Mouse (Mus musculus): Measurements from ENCODE around the gene Gm36864. TPM values are rescaled to one million over a fixed set of nuclear protein-coding genes. Genes with fewer than 3 reads are reported as not detected.

The Gm36864 gene
- total RNA-seq, 2 experiments from 2014 or later: not detected

DNA sequence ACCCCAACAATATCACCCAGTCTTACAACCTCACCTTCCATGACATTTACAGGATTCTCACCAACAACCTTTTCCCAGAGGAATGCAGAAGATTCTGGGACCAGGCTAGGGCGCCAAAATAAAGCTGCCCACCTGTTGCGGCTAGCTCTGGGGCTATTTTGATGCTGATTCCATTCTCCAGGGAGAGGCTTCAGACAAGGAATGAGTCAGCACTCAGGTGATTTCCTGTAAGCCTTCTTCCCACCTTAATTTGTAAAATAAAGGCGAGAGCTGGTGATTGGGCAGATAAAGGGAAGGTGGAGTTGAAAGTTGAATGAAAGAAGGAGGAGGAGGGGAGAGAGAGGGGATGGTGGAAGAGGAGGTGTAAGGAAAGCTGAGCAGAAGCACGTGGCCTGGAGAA, 55.4 kb downstream of the Gm36864 start:
- DNase-seq (ENCODE audit: low spot score in 2 of 2): no peak
- intact Hi-C loops (cut with DNase I): no loop called here

Other genes starting within 250 kb of the Gm36864 start
- gene Klk1b11, start 240.3 kb upstream of the Gm36864 start, total RNA-seq (2021): not detected
- not detected for gene Klk1b26, start 224.0 kb upstream of the Gm36864 start, total RNA-seq (2021)
- not detected for gene Klk1b27, start 183.9 kb upstream of the Gm36864 start, total RNA-seq (2021)
- not detected for gene Klk1b21, start 133.8 kb upstream of the Gm36864 start, total RNA-seq (2021)
- gene Klk1b22, start 123.5 kb upstream of the Gm36864 start, total RNA-seq (2021): not detected
- gene Klk1b16, start 99.4 kb upstream of the Gm36864 start, total RNA-seq (2021): not detected
- gene Klk1b24, start 47.9 kb upstream of the Gm36864 start, total RNA-seq (2021): not detected
- not detected for gene Klk1b3, start 38.0 kb upstream of the Gm36864 start, total RNA-seq (2021)
- not detected for gene Klk1b4, start 28.7 kb upstream of the Gm36864 start, total RNA-seq (2021)
- not detected for gene Klk1b5, start 20.2 kb upstream of the Gm36864 start, total RNA-seq (2021)
- not detected for gene Klk1, start 10.8 kb upstream of the Gm36864 start, total RNA-seq (2021)
- 1 to 10 TPM; 1.5 to 2.0 TPM for gene 1700028J19Rik, start 10.5 kb downstream of the Gm36864 start, total RNA-seq (2021)
- gene 2410002F23Rik, start 10.5 kb downstream of the Gm36864 start, total RNA-seq (2021): 10 to 100 TPM; 88.7 to 94.1 TPM
- gene Acp4, start 21.2 kb downstream of the Gm36864 start, total RNA-seq (2021): not detected
- not detected for gene Gm15517, start 25.3 kb downstream of the Gm36864 start, total RNA-seq (2021)
- gene Clec11a, start 70.7 kb downstream of the Gm36864 start, total RNA-seq (2021): 1 to 10 TPM; 2.6 to 3.6 TPM
- 100 to 1,000 TPM; 512 to 537 TPM for gene Shank1, start 74.1 kb downstream of the Gm36864 start, total RNA-seq (2021)
- gene Syt3, start 147.9 kb downstream of the Gm36864 start, total RNA-seq (2021): 10 to 100 TPM; 77.1 to 81.9 TPM
- 1 to 10 TPM; 2.3 TPM for gene 1700008O03Rik, start 149.6 kb downstream of the Gm36864 start, total RNA-seq (2021)
- 100 to 1,000 TPM; 269 to 330 TPM for gene Lrrc4b, start 192.8 kb downstream of the Gm36864 start, total RNA-seq (2021)
- 10 to 100 TPM; 11.2 to 13.4 TPM for gene Aspdh, start 229.2 kb downstream of the Gm36864 start, total RNA-seq (2021)
- gene Josd2, start 231.8 kb downstream of the Gm36864 start, total RNA-seq (2021): 10 to 100 TPM; 60.6 to 63.2 TPM

All from left cerebral cortex, postnatal 14 days (tissue).